Mouse (Mus musculus) midbrain, embryonic 15.5 days (tissue): ENCODE measurements at regions not wholly inside any gene's neighbourhood (a gene's known extent, or its start where the extent isn't known, plus 50 kb on each side); places are given as distances from the start of the nearest gene placed in this dataset.

Experiments used
- ATAC-seq: fragments of 200-750 bp; cut with Nextera tagmentation; replicated peaks from 2 replicates; pipeline ENCODE4 v1.8.0; 2017; ENCODE audit warnings: moderate TSS enrichment
- H3K27ac ChIP-seq: fragments of 300-500 bp; sonication (generic); 2 replicates; pipeline ENCODE4 v1.5.1; 2015; ENCODE audit warnings: mild to moderate bottlenecking, inconsistent platforms
- H3K27me3 ChIP-seq: fragments of 300-500 bp; sonication (generic); replicated peaks from 2 replicates; pipeline ENCODE4 v1.6.1; 2015; ENCODE audit warnings: inconsistent platforms
- H3K36me3 ChIP-seq: fragments of 300-500 bp; sonication (generic); replicated peaks from 2 replicates; pipeline ENCODE4 v1.6.1; 2015; ENCODE audit warnings: inconsistent platforms
- H3K4me1 ChIP-seq: fragments of 300-500 bp; sonication (generic); 2 replicates; pipeline ENCODE4 v1.6.1; 2015; ENCODE audit warnings: inconsistent platforms
- H3K4me2 ChIP-seq: fragments of 300-500 bp; sonication (generic); 2 replicates; pipeline ENCODE4 v1.6.1; 2015; ENCODE audit warnings: inconsistent platforms, mild to moderate bottlenecking, moderate library complexity
- H3K4me3 ChIP-seq: fragments of 300-500 bp; sonication (generic); 2 replicates; pipeline ENCODE4 v1.5.1; 2015; ENCODE audit warnings: mild to moderate bottlenecking, inconsistent platforms
- H3K9ac ChIP-seq: fragments of 300-500 bp; sonication (generic); 2 replicates; pipeline ENCODE4 v1.6.1; 2015; ENCODE audit warnings: mild to moderate bottlenecking, inconsistent platforms
- H3K9me3 ChIP-seq: fragments of 300-500 bp; sonication (generic); 2 replicates; pipeline ENCODE4 v1.6.1; 2016; ENCODE audit warnings: inconsistent platforms
- WGBS: fragments of 180-500 bp; shearing (Covaris S2); methylation state at CpG from one replicate; pipeline ENCODE4 v1.1.7; 2015; ENCODE audit warnings: mixed read lengths; 5-methylcytosine and 5-hydroxymethylcytosine counted together

DNA sequence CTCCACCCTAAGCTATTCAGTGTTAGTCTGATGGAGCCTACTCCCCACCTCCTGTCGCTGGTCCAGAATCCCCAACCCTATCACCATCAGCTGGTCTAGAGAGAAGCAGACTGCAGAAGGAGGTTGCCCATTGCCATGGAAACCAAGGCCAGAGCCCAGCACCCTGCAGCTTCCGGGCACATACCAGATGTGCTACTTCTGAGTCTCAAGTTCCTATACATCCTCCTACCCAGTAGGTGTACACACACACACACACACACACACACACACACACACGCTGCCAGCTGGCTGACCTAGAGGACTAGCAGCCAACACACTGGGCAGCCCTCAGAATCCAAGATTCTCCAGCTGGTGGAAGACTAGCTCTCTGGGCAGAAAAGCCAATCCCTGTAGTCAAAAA, 68.9 kb upstream of the Disp3 start:
- H3K9me3 ChIP-seq: no peaks in the 10 kb centered on the region
- H3K9ac ChIP-seq: no peak overlapping the region
- no peak overlapping the region for H3K4me2 ChIP-seq
- no peak overlapping the region for H3K4me3 ChIP-seq
- H3K27me3 ChIP-seq: no peaks in the 10 kb centered on the region
- 65% methylated on average over 3 of the region's 3 CpGs for WGBS
- peaks cover 19% of the 10 kb centered on the region for H3K4me1 ChIP-seq
- 0 out of 2 replicates have a peak overlapping the region, but pooled peaks have one; percentile 34 for H3K27ac ChIP-seq
- peak; percentile 66 for ATAC-seq
- H3K36me3 ChIP-seq: no peaks in the 10 kb centered on the region

DNA sequence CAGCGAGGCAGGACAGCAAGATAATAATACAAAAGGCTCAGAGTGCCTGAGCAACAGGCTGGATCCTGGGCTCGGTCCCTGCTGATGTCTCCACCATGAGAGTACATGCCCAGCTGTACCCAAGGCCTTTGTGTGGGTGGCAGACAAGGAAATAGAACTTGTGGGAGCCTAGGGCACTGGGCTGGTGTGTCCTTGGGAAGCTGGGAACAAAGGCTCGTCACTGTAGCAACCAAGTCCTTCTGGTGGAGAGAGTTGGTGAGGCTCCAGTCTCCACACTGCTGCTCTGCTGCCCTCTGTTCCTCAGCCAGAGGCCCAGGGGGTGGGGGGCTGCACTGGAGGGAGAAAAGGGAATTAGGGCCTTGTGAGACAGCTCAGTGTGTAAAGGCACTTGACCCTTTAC, 66.2 kb upstream of the Disp3 start:
- no peak overlapping the region for H3K9ac ChIP-seq
- H3K9me3 ChIP-seq: no peaks in the 10 kb centered on the region
- ATAC-seq: peak; percentile 46; the same call in 1 of the 2 replicates
- H3K36me3 ChIP-seq: no peaks in the 10 kb centered on the region
- no peak overlapping the region for H3K4me2 ChIP-seq
- no peak overlapping the region for H3K4me3 ChIP-seq
- peaks cover 19% of the 10 kb centered on the region for H3K4me1 ChIP-seq
- no peaks in the 10 kb centered on the region for H3K27me3 ChIP-seq
- 61% methylated on average over 3 of the region's 3 CpGs for WGBS
- H3K27ac ChIP-seq: no peak overlapping the region

DNA sequence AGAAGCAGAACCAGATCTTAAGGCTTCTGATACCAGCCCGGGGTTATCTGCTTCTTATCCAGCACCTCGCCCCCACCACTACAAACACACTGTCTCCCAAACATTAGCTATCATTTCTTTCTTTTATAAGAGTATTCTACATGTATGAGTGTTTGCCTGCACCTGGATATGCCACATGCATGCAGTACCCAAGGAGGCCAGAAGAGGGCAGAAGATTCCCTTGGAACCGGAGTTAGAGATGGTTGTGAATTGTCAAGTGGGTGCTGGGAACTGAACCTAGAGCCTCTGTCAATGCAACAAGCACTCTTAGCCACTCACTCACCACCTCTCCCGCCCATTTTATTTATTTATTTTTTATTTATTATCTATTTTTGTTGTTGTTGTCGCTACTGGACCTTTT, 64.9 kb upstream of the Disp3 start:
- ATAC-seq: no peak
- Histone ChIP-seq H3K9me3 (no peaks in the 10 kb centered on the region), H3K27me3 (no peaks in the 10 kb centered on the region), H3K4me2 (no peak overlapping the region), H3K9ac (no peak overlapping the region), H3K27ac (no peak overlapping the region), H3K36me3 (no peaks in the 10 kb centered on the region), H3K4me3 (no peak overlapping the region), H3K4me1 (peaks cover 14% of the 10 kb centered on the region)
- WGBS: 97% methylated on average over 5 of the region's 5 CpGs

DNA sequence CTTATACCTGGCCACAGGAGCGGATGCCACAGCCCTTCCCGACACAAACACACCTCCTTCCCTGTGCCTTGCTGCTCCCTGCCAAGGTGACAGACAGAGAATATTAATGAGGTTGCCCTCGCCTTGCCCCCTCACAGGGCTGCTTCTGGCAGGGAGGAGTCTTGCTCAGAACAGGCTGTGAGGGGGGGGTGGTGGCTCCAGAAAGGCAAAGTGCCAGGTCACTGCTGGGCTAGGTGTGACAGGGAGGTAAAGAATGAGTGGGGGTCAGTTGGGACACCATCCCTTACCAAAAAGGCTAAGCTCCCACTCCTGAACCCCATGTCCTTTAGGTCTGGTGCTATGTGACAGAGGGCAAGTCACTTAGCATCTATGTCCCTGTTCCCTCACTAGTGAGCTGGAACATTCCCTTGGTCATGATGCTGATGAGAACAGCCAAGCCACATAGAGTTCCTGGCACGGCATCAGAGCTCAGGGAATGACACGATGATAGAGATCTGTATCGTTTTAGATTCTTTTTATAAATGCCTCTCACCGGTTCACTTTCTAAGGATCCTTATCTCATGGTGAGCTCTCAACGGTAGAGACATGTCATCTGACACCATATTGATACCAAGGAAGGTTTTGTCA, 53.9 kb upstream of the Disp3 start:
- no peak for ATAC-seq
- H3K36me3 ChIP-seq: no peaks in the 10 kb centered on the region
- H3K27me3 ChIP-seq: no peaks in the 10 kb centered on the region
- no peaks in the 10 kb centered on the region for H3K4me1 ChIP-seq
- no peak overlapping the region for H3K27ac ChIP-seq
- WGBS: 77% methylated on average over 8 of the region's 8 CpGs
- no peak overlapping the region for H3K4me3 ChIP-seq
- H3K9me3 ChIP-seq: no peaks in the 10 kb centered on the region
- H3K9ac ChIP-seq: no peak overlapping the region
- H3K4me2 ChIP-seq: no peak overlapping the region

DNA sequence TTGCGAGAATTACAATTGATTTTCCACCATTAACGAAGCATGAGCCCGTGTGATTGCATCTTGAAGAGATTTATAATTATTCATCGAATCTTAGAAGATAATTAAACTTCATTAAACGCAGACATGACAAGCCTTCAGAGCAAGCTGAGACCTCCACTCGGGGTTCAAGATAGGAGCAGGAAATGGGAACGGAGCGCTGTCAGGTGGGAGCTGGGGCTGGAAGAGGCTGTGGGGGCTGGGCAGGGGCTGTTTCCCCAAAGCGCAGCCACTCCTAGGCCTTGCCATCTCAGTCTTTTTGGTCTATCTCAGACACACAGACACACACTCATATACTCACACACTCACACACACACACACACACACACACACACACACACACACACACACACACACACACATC, 52.6 kb upstream of the Disp3 start:
- H3K4me2 ChIP-seq: no peak overlapping the region
- no peak overlapping the region for H3K9ac ChIP-seq
- H3K36me3 ChIP-seq: no peaks in the 10 kb centered on the region
- WGBS: 66% methylated on average over 9 of the region's 9 CpGs
- no peaks in the 10 kb centered on the region for H3K9me3 ChIP-seq
- ATAC-seq: no peak
- peak overlapping the region; percentile 19; the same call in 1 of the 2 replicates for H3K27ac ChIP-seq
- no peaks in the 10 kb centered on the region for H3K27me3 ChIP-seq
- no peaks in the 10 kb centered on the region for H3K4me1 ChIP-seq
- no peak overlapping the region for H3K4me3 ChIP-seq

DNA sequence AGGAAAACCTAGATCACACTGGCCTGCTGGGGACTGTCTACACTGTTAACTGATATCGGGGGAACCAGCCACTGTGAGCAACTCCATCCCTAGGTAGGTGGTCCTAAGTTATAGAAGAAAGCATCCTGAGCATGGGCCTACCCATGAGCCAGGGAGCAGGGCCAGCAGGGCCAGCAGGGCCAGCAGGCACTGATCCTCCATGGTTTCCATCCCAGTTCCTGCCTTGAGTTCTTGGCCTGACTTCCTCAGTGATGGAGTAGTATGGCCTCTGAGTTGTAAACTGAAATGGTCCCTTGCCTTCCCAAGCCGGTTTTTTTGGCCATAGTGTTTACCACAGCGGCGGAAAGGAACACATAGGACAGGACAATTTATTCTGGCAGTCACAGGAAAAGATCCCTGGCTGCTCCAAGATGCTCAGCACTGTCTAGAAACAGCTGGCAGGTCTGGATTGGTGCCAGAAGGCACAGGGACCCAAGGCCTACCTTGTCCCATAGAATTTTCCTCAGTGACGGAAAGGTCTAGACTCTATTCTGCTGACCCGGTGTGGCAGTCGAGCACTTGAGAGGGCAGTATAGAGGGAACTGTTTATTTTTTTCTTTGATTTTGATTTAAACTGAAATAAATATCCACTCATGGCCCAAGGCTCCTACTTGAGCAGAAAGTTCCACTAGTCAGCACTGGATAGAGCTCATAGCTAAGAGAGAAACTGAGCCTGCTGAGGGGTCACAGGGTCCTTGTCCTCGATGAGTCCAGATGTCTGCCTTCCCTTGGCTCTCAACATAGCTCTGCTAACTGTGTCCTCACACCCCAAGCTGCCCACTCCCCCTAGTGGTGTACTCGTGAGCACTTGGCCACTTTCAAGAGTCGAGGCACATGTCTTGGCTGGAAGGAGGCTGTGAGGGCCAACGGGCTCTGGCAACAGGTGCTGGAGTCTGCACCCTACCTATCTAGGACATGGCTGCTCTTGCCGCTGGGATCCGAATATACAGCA, 50.4 kb upstream of the Disp3 start:
- no peak overlapping the region for H3K4me2 ChIP-seq
- ATAC-seq: no peak
- H3K9me3 ChIP-seq: no peaks in the 10 kb centered on the region
- WGBS: 67% methylated on average over 13 of the region's 13 CpGs
- H3K27ac ChIP-seq: no peak overlapping the region
- no peaks in the 10 kb centered on the region for H3K27me3 ChIP-seq
- 0 out of 2 replicates have a peak, but pooled peaks cover 5% of the 10 kb centered on the region for H3K4me1 ChIP-seq
- no peaks in the 10 kb centered on the region for H3K36me3 ChIP-seq
- H3K9ac ChIP-seq: no peak overlapping the region
- H3K4me3 ChIP-seq: no peak overlapping the region
